Mouse (Mus musculus): ENCODE measurements around the gene Vmn2r63.
"Not testable (repeated sequence)": the region's sequence is repeated elsewhere in the genome, so short reads cannot be mapped to it uniquely, and the experiment has no call there.

Gene Vmn2r63

GRCm38 (mm10) chr7:42933722-42934121 is at the start of gene Vmn2r63:
Gene Vmn2r63, minus strand, starts transcription at chr7:42933822.
- not testable (repeated sequence) for DNase-seq

DNA sequence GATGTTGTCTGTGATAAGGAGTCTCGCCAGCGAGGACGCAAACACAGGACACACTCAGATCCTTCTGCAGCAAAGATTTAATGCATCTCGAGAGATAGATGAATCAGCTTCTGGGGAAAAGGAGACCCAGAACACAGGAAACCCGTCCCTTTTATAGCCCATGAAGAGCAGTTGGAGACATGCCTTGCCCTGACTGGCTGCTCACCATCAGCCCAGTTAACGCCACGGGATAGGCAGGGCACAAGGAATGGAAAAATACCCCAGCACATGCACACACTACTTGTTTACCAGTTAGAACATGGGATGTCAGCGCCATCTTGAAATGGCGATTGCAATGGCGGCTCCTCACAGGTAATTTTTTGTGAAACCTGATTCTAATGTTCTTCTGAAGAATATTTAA is 47.1 kb upstream of the Vmn2r63 start:
- no peak for DNase-seq

GRCm38 (mm10) chr7:42980098-42980497 is 46.5 kb upstream of the Vmn2r63 start:
- no peak for DNase-seq

GRCm38 (mm10) chr7:42965246-42965645 is 31.6 kb upstream of the Vmn2r63 start:
- DNase-seq: no peak

DNA sequence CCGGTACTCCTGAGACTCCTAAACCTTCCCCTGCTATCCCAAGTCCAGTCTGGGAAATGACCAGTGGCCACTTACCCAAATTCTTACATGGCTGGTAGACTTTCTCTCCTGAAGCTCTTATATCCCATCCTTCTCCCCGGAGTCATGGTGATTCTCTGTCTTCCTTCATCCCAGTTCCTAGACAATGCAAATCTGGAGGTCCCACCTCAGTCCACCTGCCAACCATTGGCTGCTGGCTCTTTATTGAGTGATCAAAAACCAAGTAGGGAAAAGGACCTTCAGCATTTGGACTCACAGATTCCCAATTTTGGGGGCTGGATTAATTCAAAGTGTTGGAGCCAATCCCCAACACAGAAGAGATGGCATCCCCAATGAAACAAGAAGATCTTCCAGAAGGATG is 35.6 kb downstream of the Vmn2r63 start:
- DNase-seq: not testable (repeated sequence)

DNA sequence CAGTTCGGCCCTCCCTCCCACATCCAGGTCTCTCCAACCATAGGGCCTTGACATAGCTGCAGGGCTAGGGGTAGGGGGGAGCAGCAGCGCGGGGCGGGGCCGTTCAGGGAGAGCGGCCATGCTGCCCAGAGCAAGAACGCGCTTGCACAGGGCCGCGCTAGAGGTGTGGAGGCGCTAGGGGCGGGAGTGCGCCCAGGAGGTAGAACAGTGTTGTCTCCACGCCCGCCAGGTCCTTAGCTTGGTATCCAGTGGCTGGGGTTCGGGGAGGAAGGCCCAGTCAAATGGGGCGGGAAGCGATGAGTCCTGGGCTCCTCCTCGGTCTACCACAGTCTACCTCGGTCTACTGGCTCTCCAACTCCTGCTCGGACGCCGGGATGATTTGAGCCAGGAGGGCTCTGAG is 55.5 kb downstream of the Vmn2r63 start:
- DNase-seq: no peak

GRCm38 (mm10) chr7:42866801-42867458 is 66.7 kb downstream of the Vmn2r63 start, which contains the start of gene Gm2381:
Gene Gm2381, minus strand, starts transcription at chr7:42867234.
- DNase-seq: not testable (repeated sequence)
